Mouse (Mus musculus) A20 (cell line): ENCODE measurements at regions not wholly inside any gene's neighbourhood (a gene's known extent, or its start where the extent isn't known, plus 50 kb on each side); places are given as distances from the start of the nearest gene placed in this dataset.

Source experiments
- DNase-seq: peaks from one replicate; pipeline ENCODE4 v3.0.0-alpha.2; 2011; ENCODE audit warnings: low read depth, low spot score

DNA sequence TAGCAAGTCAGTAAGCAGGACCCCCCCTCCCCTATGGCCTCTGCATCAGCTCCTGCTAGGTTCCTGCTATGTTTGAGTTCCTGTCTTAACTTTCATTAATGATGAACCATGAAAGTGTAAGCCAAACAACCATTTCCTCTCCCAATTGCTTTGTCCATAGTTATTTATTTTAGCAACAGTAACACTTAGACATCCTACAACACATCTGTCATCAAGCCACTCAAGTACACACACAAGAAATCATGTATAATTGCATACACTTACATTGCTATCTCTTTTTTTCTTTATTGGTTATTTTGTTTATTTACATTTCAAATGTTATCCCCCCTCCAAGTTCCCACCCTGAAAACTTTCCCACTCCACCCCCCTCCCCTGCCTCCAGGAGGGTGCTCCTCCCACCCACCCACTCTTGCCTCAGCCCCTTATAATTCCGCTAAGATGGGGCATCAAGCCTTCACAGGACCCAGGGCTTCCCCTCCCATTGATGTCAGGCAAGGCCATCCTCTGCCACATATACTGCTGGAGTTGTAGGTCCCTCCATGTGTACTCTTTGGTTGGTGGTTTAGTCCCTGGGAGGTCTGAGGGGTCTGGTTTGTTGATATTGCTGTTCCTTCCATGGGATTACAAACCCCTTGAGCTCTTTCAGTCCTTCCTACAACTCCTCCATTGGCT is 310.9 kb upstream of the Ccnh start:
- DNase-seq = no peak

GRCm38 (mm10) chr13:84905347-84905981 is 283.7 kb upstream of the Ccnh start:
- DNase-seq = no peak

- DNase-seq = no peak
Measured at GRCm38 (mm10) chr13:84905994-84906393, 283.2 kb upstream of the Ccnh start.

- DNase-seq = no peak
Measured at GRCm38 (mm10) chr13:84931271-84931670, 257.9 kb upstream of the Ccnh start.

DNA sequence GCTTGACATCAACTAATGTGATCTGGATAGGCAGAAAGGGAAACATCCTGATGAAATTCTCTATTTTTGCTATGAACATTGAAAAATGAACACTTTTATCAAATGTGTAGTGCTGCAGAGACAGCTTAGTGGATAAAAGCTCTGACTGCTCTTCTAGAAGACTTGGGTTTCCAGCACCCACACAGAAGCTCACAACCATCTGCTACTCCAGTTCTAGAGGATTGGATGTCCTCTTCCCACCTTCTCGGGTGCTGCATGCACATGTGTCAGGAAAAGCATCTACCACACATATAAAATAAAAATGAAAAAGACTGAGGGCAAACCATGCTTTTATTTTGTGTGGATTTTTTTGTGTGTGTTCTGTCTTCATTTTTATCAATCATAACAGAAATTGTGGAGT is 253.6 kb upstream of the Ccnh start:
- no peak for DNase-seq

- no peak for DNase-seq
Measured at GRCm38 (mm10) chr13:84939695-84940094, 249.5 kb upstream of the Ccnh start.

- DNase-seq = peak; percentile 69
Measured at GRCm38 (mm10) chr13:84940936-84941335, 248.3 kb upstream of the Ccnh start.

DNA sequence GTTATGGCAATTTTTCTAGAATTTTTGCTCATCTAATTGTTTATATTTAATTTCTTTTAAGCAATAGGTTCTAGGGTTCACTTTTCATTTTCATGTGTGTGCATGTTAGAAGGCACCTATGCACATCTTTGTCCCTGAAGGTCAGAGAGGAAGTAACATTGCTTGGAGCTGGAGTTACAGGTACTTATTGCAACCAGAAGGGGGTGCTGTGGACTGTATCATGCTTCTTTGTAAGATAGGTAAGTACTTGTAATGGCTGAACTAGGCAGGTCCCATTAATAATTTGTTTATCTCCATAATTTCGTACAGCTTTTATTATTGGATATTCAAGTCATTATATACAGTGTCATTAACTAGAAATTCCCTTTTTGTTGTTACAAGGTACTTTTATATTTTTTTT is 238.3 kb upstream of the Ccnh start:
- DNase-seq = peak; percentile 84

- no peak for DNase-seq
Measured at GRCm38 (mm10) chr13:84953161-84953560, 236.0 kb upstream of the Ccnh start.

DNA sequence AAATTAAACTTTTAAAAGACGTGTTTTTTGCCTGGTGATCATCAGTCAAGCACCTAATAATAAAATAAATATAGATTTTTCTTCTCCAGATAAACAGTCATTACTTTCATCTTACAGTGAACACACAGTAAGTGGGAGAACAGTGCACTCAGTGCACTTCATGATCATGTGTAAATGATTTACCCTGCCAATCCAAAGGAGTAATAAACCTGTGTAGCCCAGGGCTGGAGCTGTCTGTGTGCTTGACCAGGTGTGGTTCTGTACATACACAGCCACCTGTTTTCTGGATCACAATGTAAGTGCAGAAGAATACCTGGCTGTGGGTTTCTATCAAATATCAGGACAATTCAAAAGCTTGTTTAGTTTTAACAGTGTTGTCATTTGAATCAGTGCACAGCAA is 235.4 kb upstream of the Ccnh start:
- no peak for DNase-seq

DNA sequence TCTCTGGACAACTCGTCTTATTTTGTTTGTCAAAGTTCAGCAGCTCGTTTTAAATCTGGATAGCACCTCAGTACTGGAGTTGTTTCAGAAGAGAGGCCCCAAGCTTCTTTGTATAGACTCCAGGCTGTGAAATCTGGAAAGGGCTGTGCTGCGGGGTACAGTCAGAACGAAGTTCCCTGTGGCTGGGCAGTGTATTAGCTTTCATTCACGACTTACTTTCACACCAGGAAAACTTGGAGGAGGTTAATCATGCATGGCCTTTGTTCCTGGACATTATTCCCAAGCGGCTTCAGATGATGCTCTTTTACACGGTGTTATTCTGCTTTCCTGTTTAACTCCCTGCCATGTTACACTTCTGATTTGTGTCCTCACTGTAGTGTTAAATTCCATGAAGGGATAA is 220.3 kb upstream of the Ccnh start:
- no peak for DNase-seq
